Mouse (Mus musculus): ENCODE data around the gene Gmeb2.

GRCm38 (mm10) chr2:181241602-181242313 lies 46.1 kb downstream of the Gmeb2 start, which contains the start of gene Helz2:
- no peak for TF ChIP-seq CTCF (IDR thresholded peaks at IDR 0.05; ENCODE audit: control insufficient read depth, insufficient read depth, insufficient read length)
- no peak for TF ChIP-seq MYOD1 (IDR thresholded peaks at IDR 0.05; ENCODE audit: control insufficient read depth, insufficient read length, low read depth)
- TF ChIP-seq MAX (IDR thresholded peaks at IDR 0.05) = no peak
- no peak for TF ChIP-seq FOSL1 (IDR thresholded peaks at IDR 0.05; ENCODE audit: insufficient read depth, low read length, poor library complexity, severe bottlenecking)
- TF ChIP-seq CEBPB (IDR thresholded peaks at IDR 0.05; ENCODE audit: low read depth) = no peak
